Mouse (Mus musculus) inflammation-experienced regulatory T-cells, adult 6 months (primary cell): ENCODE measurements around the gene Ino80b. TPM values are rescaled to one million over a fixed set of nuclear protein-coding genes. Genes with fewer than 3 reads are reported as not detected.

ENCODE experiments used
- ATAC-seq: one replicate; pipeline ENCODE4 v1.8.0; 2017
- polyA plus RNA-seq, 3 experiments: library from polyadenylated mRNA; unstranded; fragments of 100-300 nt; shearing (Covaris generic); gene quantifications; one replicate each; pipeline ENCODE4 v1.2.1; 2017

Ino80b gene
- polyA plus RNA-seq, 3 experiments from 2014 or later = 1.0 to 2.8 TPM; not detected in 1

DNA sequence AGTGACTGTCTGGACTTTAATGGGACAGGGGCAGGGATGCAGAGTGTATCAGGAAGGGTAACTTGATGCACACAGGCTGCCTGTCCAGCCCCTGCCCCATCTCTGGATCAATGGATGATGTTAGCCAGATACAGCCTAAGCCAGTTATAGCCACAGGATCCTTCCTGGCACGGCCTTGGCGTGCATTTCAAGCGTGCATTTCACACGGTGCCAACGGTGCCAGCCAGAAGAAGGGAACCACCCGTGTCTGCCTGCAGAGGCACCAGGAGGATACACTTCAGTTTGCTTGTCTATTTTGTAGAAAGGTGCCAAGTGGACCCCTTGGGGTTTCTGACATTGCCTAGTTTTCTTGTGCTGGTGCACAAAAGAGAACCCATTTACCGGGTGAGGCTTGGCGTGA, 14.8 kb upstream of the Ino80b start:
- no peak for ATAC-seq

- ATAC-seq = no peak
Observed at GRCm38 (mm10) chr6:83138056-83138455, 12.8 kb upstream of the Ino80b start.

GRCm38 (mm10) chr6:83137576-83137950, 12.3 kb upstream of the Ino80b start:
- ATAC-seq = no peak

DNA sequence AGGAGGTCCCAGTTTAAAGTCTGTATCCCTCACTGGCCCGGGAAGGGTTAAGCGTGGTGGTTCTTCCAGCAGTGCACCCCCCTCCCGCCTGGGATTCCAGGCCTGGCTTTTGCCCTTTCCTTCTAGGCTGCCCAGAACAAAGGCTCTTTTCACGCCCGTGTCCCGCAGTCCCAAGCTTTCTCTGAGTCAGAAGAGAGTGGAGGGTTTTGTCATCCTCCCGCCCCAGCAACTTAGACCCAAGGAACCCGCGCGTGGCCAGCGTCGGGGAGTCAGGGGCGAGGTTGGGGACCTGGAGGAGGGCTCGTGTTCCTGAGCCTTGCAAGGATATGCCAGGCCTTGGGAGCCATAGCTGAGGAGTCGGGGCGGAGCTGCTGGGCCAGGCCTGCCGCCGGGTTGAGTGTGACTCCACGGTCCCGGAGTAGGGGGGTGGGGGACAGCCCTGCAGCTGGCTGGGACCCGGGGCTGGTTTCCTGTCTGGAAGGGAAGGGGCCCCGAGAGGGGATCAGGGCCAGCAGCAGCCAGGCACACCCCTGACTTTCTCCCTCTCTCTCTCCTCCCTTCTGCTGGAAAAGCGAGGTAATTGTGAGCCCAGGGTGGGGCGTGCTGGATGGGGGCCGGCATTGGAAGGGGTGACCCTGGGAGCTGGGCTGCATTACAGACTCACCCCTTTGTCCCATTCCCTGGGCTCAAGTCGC, 11.8 kb upstream of the Ino80b start:
- no peak for ATAC-seq

GRCm38 (mm10) chr6:83136291-83136880, 11.2 kb upstream of the Ino80b start:
- no peak for ATAC-seq

DNA sequence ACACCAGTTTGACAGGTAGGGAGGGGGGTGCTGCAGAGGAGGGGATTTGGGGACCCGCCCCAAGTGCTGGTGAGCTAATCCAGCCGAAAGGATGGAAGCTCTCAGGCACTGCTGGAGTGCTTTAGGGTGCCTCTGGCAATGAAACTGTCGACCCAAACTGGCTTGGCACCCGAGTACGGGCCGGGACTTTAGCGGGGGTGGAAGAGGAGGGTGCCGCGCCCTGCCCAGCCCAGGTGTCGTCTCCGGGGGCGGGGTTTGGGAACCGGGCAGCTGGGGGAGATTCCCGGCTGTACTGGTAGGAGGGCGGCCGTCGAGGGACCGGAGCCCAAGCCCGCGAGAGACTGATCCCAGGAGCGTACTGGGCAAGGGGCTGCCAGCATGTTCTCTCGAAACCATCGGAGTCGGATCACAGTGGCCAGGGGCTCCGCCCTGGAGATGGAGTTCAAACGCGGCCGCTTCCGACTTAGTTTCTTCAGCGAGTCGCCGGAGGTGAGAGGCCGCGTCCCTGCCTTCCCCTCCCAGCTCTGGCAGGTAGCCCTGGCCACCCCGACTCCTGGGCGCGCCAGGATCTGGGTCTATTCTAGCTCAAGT, 10.4 kb upstream of the Ino80b start:
- peak; percentile 28 for ATAC-seq

GRCm38 (mm10) chr6:83134951-83135513, 9.8 kb upstream of the Ino80b start, which contains the start of gene Rtkn:
TSS of gene Rtkn (plus strand) at chr6:83135463.
- no peak for ATAC-seq

GRCm38 (mm10) chr6:83134226-83134625, 9.0 kb upstream of the Ino80b start:
- no peak for ATAC-seq

- no peak for ATAC-seq
Observed at GRCm38 (mm10) chr6:83132176-83132919, 7.1 kb upstream of the Ino80b start.

DNA sequence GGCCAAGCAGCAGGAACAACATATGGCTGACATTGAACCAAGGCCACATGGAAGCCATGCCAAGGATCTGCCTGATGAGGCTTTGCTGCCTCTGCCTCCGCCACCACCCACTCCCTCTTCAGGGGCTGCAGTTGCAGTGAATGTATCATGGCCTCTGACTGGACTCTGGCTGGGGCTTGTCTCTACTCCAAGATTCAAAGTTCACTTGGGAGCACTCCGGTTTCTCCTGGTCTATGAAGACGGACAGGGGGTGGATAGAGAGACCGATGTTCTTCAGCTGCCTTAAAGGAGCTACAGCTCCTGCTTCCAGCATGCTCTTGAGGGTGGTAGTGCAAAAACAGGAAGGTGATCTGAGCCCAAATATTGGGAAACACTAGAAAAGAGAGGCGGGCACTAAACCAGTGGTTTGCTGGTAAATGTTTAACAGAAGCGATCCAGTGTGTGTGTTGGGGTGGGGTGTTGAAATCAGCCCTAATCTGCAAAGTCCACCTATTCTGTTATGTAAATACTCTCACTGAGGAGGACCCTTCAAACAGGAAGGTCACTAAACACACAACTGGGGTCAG, 6.3 kb upstream of the Ino80b start:
- ATAC-seq = no peak

GRCm38 (mm10) chr6:83127419-83127818, 2.2 kb upstream of the Ino80b start:
- ATAC-seq = no peak

DNA sequence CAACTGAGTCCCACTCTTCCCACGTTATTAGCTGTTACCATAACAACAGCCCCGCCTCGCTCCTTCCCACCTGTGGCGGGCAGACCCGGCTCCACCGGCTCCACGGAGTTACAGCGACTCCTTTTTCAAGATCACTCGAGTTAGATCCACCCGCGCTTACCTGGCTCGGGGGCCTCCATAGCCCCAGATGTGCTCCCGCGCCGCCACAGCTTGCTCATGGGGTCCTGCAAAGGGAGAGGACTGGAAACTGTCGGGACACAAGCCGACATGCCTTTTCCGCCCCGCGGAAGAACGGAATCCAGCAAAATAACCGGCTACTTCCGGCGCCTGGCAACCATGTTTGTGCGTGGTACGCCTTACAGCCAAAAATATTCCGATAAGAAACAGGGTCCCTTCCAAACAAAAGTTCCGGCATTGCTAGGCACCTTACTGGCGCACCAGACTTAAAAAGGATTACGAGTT, 349 bp downstream of the Ino80b start:
- peak; percentile 47 for ATAC-seq

- no peak for ATAC-seq
Observed at GRCm38 (mm10) chr6:83122961-83123360, 2.3 kb downstream of the Ino80b start.

GRCm38 (mm10) chr6:83121863-83122710, 3.1 kb downstream of the Ino80b start:
- ATAC-seq = peak; percentile 5

DNA sequence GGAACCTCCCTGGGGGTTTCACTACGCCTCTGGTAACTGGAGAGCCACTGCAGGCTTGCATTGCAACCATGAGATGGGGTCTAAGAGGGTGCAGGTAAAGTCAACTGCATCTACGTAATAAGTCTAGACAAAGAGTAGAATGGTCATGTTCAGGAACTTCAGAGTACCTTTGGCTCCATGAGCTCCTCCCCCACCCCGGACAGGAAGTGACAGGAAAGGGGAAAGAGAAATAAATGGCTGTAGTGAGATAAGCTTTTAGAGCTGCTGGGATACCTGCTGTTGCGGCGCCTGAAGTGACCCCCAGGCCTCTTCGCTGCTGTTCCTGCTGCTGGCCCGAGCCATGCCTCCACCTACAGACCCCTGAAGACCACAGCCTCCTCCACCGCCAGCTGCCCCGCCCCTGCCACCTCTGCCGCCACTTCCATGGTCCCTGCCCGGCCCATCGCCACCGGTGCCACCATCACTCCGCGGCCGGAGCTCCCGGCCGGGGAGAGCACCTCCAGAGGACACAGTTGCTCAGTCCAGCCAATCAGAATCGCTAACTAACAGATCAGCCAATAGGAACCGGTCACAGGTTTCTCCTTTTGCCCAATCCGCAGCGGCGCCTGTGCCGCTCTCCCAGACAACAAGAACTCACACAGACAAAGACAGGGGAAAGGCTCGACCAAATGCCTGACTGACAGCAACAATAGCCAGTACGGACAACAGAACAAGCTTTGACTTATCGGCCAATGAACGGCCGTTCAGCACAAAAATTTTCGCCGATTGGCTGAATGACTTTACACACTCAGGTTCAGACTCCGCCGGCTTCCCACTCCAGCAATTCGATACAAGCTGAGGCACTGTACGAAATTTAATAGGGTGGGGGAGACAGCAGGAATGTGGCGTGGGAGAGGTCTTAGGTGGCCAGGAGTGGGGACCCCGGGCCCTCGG, 4.0 kb downstream of the Ino80b start, which contains the start of gene Wbp1:
Gene Wbp1, minus strand, starts transcription at position 630 of the 933 bp plus-strand sequence.
- peak; percentile 92 for ATAC-seq

DNA sequence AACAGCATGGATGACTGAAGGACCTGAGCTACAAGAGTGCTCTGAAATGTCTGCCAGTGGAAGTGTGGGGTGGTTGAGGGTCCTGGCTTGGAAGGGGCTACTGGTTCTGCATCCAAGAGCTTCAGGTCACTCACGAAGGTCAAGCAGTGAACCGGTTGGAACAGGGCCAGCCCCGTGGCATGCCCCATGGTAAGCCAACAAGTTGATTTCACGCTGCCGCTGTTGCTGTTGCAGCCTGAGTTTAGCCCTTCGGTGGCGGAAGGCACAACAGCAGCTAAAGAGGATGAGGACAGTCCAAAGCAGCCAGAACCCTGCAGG, 5.5 kb downstream of the Ino80b start:
- ATAC-seq = no peak

- no peak for ATAC-seq
Observed at GRCm38 (mm10) chr6:83118825-83119733, 6.2 kb downstream of the Ino80b start.

GRCm38 (mm10) chr6:83118369-83118768, 6.9 kb downstream of the Ino80b start:
- ATAC-seq = no peak

DNA sequence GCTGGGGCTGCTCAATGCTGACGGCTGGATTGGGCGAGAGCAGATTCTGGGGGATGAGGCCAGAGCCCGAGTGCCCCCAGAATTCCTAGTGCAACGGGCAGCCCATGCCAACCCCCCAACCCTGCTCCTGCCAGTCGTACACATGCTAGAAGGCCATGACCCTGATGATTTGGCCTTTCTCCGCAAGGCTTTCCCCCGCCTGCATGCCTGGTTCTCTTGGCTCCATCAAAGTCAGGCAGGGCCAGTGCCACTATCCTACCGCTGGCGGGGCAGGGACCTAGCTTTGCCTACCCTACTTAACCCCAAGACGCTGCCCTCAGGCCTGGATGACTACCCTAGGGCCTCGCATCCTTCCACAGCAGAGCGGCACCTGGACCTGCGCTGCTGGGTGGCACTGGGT, 7.6 kb downstream of the Ino80b start:
- ATAC-seq = no peak

DNA sequence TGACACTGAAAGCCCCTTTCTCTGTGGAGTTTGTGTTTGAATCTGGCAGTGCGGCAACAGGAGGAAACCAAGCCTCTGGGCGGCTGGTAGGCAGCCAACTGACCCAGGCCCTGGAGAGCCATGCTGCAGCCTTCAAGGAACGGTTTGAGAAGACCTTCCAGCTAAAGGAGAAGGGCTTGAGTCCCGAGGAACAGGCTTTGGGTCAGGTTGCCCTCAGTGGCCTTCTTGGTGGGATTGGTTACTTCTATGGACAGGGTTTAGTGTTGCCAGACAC, 8.1 kb downstream of the Ino80b start:
- ATAC-seq = no peak
